Comparison of ENCODE assay signal across 9 mouse cellular contexts in the genomic region with DNA sequence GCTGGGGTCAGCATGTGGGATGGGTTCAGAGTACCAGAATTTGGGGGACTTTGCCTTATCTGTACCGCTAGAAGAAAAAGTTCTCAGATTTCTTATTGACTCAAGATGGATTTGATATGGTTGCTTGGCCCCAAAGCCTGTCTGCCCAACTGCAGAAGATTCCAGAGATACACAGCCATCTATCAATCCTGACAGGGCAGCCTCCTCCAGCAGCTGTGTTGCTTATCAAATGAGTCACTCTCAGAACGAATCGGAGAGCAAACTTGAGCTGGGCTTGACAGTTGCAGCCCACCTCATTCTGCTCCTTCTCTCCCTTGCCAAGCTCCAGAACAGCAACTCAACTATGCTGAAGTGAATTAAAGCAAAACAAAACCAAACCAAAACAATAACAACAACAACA.
"Had no signal": no experiment of that assay in that cellular context is flagged by ENCODE, and none has a peak within 500 bp of the region (broad histone marks: within the 10 kb centered on the region; RNA-seq: fewer than 3 reads in every experiment).

No protein-coding gene starts in this region.

- DNase-seq: kidney, adult 8-10 months; kidney, postnatal 14 days; kidney, postnatal 4 days; liver, embryonic 13.5 days; lung, adult 2 months; retina, postnatal 1 day; right cerebral cortex, postnatal 25 days; spleen, adult 18-20 months; thymus, postnatal 25 days had no signal
